In the genomic region with DNA sequence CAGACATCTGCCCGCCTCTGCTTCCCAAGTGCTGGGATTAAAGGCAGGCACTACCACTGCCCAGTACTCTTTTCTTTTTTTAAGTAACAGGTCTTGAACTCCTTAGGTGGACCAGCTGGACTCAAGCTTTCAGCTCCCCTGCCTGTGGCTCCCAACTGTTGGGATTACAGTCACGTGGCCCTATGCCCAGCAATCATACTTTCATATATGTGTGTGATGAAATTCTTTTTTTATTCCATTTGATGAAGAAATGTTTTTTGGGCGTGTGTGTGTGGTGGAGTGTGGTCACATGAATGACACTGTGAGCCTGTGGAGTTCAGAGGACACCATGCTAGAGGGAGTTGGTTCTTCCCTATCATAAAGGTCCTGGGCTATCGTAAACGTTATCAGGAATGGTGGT, we compare ENCODE assay signal across 10 mouse cellular contexts. TPM values are rescaled to one million over a fixed set of nuclear protein-coding genes. Genes with fewer than 3 reads are reported as not detected.
A peak's percentile ranks its signal among the peaks of the same experiment; 100 is the strongest.
DNase-seq lines count a peak whose midpoint lies in the region; ATAC-seq and TF ChIP-seq lines count a peak whose summit lies in the region.
"Had no signal": no experiment of that assay in that cellular context is flagged by ENCODE, and none has a peak within 500 bp of the region (broad histone marks: within the 10 kb centered on the region; RNA-seq: fewer than 3 reads in every experiment).

No protein-coding gene starts in this region.

- peak overlapping the region; percentile 95 for H3K4me2 ChIP-seq in heart, embryonic 11.5 days
- H3K4me2 ChIP-seq in midbrain, embryonic 11.5 days = peak overlapping the region; percentile 94

- H3K4me1 ChIP-seq in heart, embryonic 11.5 days (ENCODE audit: control insufficient read depth, insufficient read depth, low read length) = peaks cover 20% of the 10 kb centered on the region
- H3K4me1 ChIP-seq in E14TG2a.4 (replicated peaks; ENCODE audit: low read depth, low read length) = peaks cover 67% of the 10 kb centered on the region
- H3K4me1 ChIP-seq in midbrain, embryonic 11.5 days (ENCODE audit: control insufficient read depth, insufficient read depth, low read length) = peaks cover 12% of the 10 kb centered on the region

- no peaks in the 10 kb centered on the region for H3K9me3 ChIP-seq in heart, embryonic 11.5 days (replicated peaks; ENCODE audit: control insufficient read depth, low read length)
- no peaks in the 10 kb centered on the region for H3K9me3 ChIP-seq in E14TG2a.4 (ENCODE audit: low read length)
- H3K9me3 ChIP-seq in midbrain, embryonic 11.5 days (ENCODE audit: control insufficient read depth, low read length) = no peaks in the 10 kb centered on the region

- no peak overlapping the region for H3K4me3 ChIP-seq in heart, embryonic 11.5 days (ENCODE audit: low read depth, low read length)
- H3K4me3 ChIP-seq in E14TG2a.4 (replicated peaks; ENCODE audit: low read length) = peak overlapping the region; percentile 95
- H3K4me3 ChIP-seq in midbrain, embryonic 11.5 days (ENCODE audit: low read depth, low read length) = no peak overlapping the region

- no peak overlapping the region for H3K27ac ChIP-seq in heart, embryonic 11.5 days (ENCODE audit: low read depth, low read length)
- no peak overlapping the region for H3K27ac ChIP-seq in midbrain, embryonic 11.5 days (ENCODE audit: low read depth, low read length)

- 78% methylated on average over 5 of the region's 5 CpGs for WGBS in heart, embryonic 11.5 days (ENCODE audit: insufficient replicate concordance)
- whole genome bisulfite sequencing in midbrain, embryonic 11.5 days = 93% methylated on average over 5 of the region's 5 CpGs

- no peak for TF ChIP-seq CTCF in E14TG2a.4 (conservative IDR thresholded peaks at IDR 0.05; ENCODE audit: low read length)

- no peaks in the 10 kb centered on the region for H3K27me3 ChIP-seq in heart, embryonic 11.5 days (ENCODE audit: control insufficient read depth, insufficient read depth, low read length)
- H3K27me3 ChIP-seq in E14TG2a.4 (ENCODE audit: insufficient read depth, low read length) = no peaks in the 10 kb centered on the region
- H3K27me3 ChIP-seq in midbrain, embryonic 11.5 days (ENCODE audit: control insufficient read depth, insufficient read depth, low read length) = no peaks in the 10 kb centered on the region

- DNase-seq in heart, adult 18-20 months = no peak
- no peak for DNase-seq in midbrain, embryonic 11.5 days (ENCODE audit: low spot score, missing footprints)
- DNase-seq in spleen, adult 18-20 months = no peak
- DNase-seq in layer of hippocampus, adult 9-10 months (ENCODE audit: low spot score) = no peak
- DNase-seq in spleen, postnatal 14 days (ENCODE audit: low spot score in 2 of 2) = no peak
- DNase-seq: layer of hippocampus, postnatal 36 days had no signal

- H3K9ac ChIP-seq in heart, embryonic 11.5 days (ENCODE audit: low read depth, low read length) = no peak overlapping the region
- H3K9ac ChIP-seq in midbrain, embryonic 11.5 days (ENCODE audit: low read length) = no peak overlapping the region; the same call in 1 of the 2 replicates

- H3K36me3 ChIP-seq in heart, embryonic 11.5 days (ENCODE audit: control insufficient read depth, insufficient read depth, low read length) = no peaks in the 10 kb centered on the region; the same call in 1 of the 2 replicates
- peaks cover 49% of the 10 kb centered on the region for H3K36me3 ChIP-seq in E14TG2a.4 (ENCODE audit: insufficient read depth, low read length)
- no peaks in the 10 kb centered on the region; the same call in 1 of the 2 replicates for H3K36me3 ChIP-seq in midbrain, embryonic 11.5 days (ENCODE audit: control insufficient read depth, insufficient read depth, low read length)

- no peak for ATAC-seq in heart, embryonic 11.5 days (replicated peaks; ENCODE audit: insufficient number of reproducible peaks, low FRiP score, low TSS enrichment)
- ATAC-seq in granulocyte monocyte progenitor cell, adult 5-6 weeks (replicated peaks; ENCODE audit: poor library complexity, severe bottlenecking) = peak; percentile 28
- ATAC-seq in midbrain, embryonic 11.5 days (ENCODE audit: low FRiP score) = no peak
- ATAC-seq: CD4-positive, CD25-positive, alpha-beta regulatory T cell, adult 4 months had no signal

RNA-seq across cellular contexts. Expression of a gene that starts 1.8 kb away (rescaled TPM):
- 37.2 and 43.8 TPM in 2 replicates for polyA plus RNA-seq in heart, embryonic 11.5 days (2014; fragmentation: Nextera tagmentation; extraction: Ambion mirVana)
- 10 to 100 TPM; 22.4 to 23.1 TPM for total RNA-seq in heart, adult 18-20 months (2021)
- 35.8 and 39.4 TPM in 2 replicates for total RNA-seq in granulocyte monocyte progenitor cell, adult 5-6 weeks (2014; fragmentation: Nextera tagmentation)
- total RNA-seq in granulocyte monocyte progenitor cell, adult 5-6 weeks (2017) = 74.6 and 75.1 TPM in 2 replicates
- polyA plus RNA-seq in midbrain, embryonic 11.5 days (2014; fragmentation: Nextera tagmentation; extraction: Ambion mirVana) = 46.9 and 51.7 TPM in 2 replicates

RNA-seq across cellular contexts. Expression of a gene that starts 14.1 kb away (rescaled TPM):
- polyA plus RNA-seq in heart, embryonic 11.5 days (2014; fragmentation: Nextera tagmentation; extraction: Ambion mirVana) = 60.6 and 69.8 TPM in 2 replicates
- total RNA-seq in heart, adult 18-20 months (2021) = 10 to 100 TPM; 61.2 to 68.8 TPM
- 50.5 and 74.7 TPM in 2 replicates for total RNA-seq in granulocyte monocyte progenitor cell, adult 5-6 weeks (2014; fragmentation: Nextera tagmentation)
- total RNA-seq in granulocyte monocyte progenitor cell, adult 5-6 weeks (2017) = 39.0 and 40.8 TPM in 2 replicates
- polyA plus RNA-seq in midbrain, embryonic 11.5 days (2014; fragmentation: Nextera tagmentation; extraction: Ambion mirVana) = 84.0 and 87.5 TPM in 2 replicates

RNA-seq across cellular contexts. Expression of a gene that starts 52.2 kb away (rescaled TPM):
- polyA plus RNA-seq in heart, embryonic 11.5 days (2014; fragmentation: Nextera tagmentation; extraction: Ambion mirVana) = 3.5 and 4.0 TPM in 2 replicates
- 10 to 100 TPM; 12.0 to 14.9 TPM for total RNA-seq in heart, adult 18-20 months (2021)
- total RNA-seq in granulocyte monocyte progenitor cell, adult 5-6 weeks (2014; fragmentation: Nextera tagmentation) = not detected in 2 replicates
- total RNA-seq in granulocyte monocyte progenitor cell, adult 5-6 weeks (2017) = 0.62 and 0.69 TPM in 2 replicates
- polyA plus RNA-seq in midbrain, embryonic 11.5 days (2014; fragmentation: Nextera tagmentation; extraction: Ambion mirVana) = 0.66 and 1.1 TPM in 2 replicates

RNA-seq across cellular contexts. Expression of a gene that starts 52.8 kb away (rescaled TPM):
- 137 and 153 TPM in 2 replicates for polyA plus RNA-seq in heart, embryonic 11.5 days (2014; fragmentation: Nextera tagmentation; extraction: Ambion mirVana)
- 10 to 100 TPM; 68.2 to 68.6 TPM for total RNA-seq in heart, adult 18-20 months (2021)
- total RNA-seq in granulocyte monocyte progenitor cell, adult 5-6 weeks (2014; fragmentation: Nextera tagmentation) = 410 and 421 TPM in 2 replicates
- total RNA-seq in granulocyte monocyte progenitor cell, adult 5-6 weeks (2017) = 928 and 1,056 TPM in 2 replicates
- polyA plus RNA-seq in midbrain, embryonic 11.5 days (2014; fragmentation: Nextera tagmentation; extraction: Ambion mirVana) = 112 and 122 TPM in 2 replicates

Comparison
In these comparisons a context has a peak if more than half of its experiments do, and no peak if none do; other contexts are left out.
1. RNA of a gene that starts 52.2 kb away (total RNA-seq): 12.0 to 14.9 TPM in heart, adult 18-20 months; 0.62 to 0.69 TPM in granulocyte monocyte progenitor cell, adult 5-6 weeks; every median in the first group is over 4 times any median in the second.